Mouse (Mus musculus): ENCODE measurements around the gene Polr3a.

Polr3a gene

DNA sequence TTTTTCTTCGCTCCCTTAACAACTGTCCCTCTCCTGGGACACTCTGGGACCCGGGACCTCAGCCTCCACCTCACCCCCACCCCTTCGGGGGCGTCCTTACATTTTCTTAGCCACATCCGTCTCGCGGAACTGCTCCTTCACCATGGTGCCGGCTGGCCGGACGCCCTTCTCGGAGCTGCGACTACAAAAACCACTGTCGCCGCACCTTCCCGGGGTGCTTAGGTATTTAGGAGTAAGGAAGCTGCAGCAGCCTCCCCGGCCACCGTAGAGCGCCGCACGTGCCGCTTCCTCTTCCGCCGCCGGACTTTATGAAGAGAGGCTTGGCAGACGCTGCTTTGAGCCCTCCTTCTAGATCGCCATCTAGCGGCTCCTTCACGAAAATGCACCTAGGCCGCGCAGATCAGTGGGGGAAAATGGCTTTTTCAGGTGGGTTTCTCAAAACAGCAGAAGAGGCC lies at the start of gene Polr3a, which contains the start of gene Rps24:
Gene Polr3a (minus strand): TSS at position 286 of the 455 bp plus-strand sequence.
Gene Rps24 (plus strand): TSS at position 353 of the 455 bp plus-strand sequence.
- peak; percentile 92 for DNase-seq

DNA sequence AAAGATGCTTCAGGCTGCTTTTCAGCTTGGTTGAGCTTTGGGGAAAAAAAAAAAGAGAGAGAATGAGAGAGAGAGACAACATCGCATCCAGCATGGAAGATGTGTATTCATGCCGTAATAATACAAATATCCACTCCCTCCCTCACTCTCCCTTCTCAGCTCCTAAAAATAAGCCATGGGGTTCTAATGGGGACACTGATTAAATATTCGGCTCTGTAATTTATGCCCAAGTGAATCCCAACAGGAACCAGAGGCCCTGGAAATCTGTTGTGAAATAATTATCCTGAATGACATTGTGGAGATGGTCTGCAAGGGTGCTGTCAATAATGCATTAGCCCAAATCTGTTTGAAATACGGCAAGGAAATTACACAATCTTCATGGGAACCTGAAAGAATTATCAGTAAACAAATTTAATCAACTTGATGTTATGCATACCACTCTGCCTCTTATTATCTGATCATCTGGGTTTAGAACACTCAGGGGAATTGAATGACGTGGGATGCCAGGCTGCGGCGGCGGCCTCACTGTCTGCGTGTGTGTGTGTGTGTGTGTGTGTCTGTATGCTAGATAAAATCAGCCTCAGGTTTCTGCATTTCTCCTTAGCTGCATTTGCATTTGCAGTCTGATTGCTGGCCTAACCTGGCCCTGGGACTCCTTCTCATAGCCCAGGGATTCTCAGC lies 48.1 kb upstream of the Polr3a start:
- no peak for DNase-seq

- no peak for DNase-seq
Observed at GRCm38 (mm10) chr14:24530228-24530627, 43.4 kb upstream of the Polr3a start.

DNA sequence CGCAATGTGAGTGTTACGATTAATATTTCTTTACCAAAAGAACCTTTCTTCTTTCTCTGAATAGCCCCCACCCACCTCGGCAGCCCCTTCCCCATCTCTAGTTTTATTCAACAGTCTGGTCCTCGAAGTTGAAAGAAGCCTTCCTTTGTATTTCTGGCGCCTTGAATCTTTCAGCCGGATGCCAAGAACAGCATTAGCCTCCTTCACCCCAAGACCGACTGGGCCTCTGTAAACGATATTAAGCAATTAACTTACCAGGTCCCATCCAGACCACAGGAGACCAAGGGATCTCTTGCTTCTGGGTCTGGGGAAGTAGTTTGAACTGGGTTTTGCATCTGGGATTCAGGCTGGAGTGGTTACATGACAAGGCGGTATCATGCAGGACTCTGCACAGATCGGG lies 39.6 kb upstream of the Polr3a start:
- DNase-seq = no peak

DNA sequence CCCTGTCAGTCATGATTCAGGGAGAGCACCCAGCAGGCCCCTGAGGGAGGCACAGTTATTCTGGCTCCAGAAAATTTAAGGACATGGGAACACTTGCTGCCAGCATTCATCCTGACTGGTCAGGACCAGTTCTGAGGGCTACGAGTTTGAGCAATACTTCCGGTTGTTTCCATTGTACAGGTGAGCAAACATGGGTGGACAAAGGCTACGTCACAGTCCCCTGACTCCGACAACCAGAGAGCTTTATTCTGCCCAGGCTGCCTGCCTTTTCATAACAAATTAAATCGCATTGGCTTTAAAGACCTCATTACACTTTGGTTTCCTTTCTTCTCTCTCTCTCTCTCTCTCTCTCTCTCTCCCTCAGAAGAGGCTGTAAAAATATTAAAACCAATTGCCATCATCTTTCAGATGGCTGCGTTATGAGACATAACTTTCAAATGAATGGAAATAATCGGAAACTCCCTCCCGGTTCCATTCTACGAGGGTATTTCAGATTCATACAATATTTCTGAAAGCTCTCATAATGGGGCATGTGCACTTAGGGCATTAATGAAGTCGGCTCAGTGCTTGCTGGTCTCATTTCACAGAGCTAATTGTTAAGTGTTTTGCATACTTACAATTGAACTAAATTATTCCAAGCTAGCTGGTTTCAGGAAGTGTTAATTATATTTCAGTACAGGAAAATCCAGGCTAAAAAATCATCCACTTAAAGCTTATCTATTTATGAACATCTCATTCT lies 39.0 kb upstream of the Polr3a start:
- DNase-seq = no peak

- DNase-seq = no peak
Observed at GRCm38 (mm10) chr14:24525137-24525536, 38.3 kb upstream of the Polr3a start.

- no peak for DNase-seq
Observed at GRCm38 (mm10) chr14:24521597-24521996, 34.7 kb upstream of the Polr3a start.

DNA sequence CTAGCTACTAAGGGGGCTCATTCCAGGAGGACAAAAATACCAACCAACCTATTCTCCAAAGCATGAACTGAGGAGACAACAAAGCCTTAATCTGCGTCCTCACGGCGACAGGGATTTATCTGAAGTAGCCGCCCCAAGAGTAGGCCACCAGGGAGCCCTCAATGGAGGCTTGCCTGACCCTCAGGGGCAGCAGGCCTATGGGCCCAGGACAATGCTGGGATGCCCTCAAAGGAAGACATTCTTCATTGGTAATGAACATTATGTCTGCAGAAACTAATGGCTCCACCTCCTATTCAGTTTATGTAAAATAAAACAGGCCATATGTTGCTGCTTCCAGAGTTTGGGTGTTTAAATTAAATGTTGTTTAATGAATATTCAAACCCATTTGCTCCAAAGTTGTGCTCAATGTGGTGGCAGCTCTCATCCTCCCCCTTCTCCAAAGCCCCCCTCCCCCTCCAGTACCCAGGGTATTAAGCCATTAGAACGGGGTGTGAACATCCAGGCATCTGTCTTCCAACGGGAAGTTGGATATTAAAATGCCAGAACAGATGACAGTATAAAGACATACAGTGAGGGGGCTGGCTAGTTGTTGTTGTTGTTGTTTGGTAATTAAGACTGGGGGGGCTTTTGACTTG lies 25.8 kb upstream of the Polr3a start:
- no peak for DNase-seq

GRCm38 (mm10) chr14:24510679-24511078 lies 23.8 kb upstream of the Polr3a start:
- DNase-seq = no peak

GRCm38 (mm10) chr14:24510218-24510617 lies 23.4 kb upstream of the Polr3a start:
- no peak for DNase-seq

GRCm38 (mm10) chr14:24509557-24509956 lies 22.7 kb upstream of the Polr3a start:
- no peak for DNase-seq

DNA sequence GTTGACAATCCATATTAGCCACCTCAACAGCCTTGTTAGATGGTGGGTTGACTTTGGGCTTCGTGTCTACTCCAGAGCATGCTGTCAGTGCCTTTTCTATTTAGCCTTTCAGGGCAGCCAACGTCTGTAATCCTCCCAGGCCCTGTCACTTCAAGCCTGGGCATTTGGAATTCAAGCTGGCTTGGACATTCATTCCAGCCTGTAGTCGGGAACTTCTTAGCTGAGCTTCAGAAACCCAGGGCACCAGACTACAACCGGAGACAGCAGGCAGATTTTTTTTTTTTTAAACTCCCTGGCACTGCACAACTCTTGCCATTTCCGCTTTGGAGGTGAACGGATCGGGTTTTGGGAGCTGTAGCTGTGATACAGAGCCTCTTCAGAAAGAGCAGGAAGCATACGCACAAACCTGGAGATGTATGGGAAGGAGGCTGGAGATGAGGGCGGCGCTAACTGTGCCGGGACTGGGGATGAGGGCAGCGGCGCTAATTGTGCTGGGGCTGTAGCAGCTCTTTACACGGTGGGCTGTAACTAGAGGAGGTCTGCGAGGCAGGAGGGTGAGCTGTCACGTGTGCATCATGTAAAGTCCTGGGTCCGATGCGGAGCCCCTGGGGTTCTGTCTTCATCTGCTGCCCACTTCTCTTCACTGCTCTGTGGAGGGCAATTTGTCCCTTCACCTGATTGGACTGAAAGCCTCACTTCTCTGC lies 21.4 kb upstream of the Polr3a start:
- DNase-seq = no peak

- DNase-seq = no peak
Observed at GRCm38 (mm10) chr14:24507452-24508069, 20.7 kb upstream of the Polr3a start.

DNA sequence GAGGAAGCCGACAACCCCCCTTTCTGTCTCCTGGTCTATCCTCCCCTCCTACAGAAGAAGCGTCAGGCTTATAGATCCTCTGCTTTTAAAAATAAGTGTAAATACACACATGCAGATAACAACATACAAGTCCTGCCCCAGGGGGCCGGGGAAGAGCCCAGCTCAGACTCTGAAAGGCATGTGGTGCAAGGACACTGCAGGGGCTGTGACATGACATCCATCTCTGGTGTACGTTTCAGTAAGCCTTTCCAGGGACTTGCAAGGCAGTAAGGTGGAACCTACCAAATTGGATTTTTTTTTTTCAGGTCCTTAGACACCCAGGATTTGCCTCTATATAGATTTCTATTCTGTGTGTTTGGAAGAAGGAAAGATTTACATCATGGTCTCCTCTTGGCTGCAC lies 14.4 kb upstream of the Polr3a start:
- no peak for DNase-seq

DNA sequence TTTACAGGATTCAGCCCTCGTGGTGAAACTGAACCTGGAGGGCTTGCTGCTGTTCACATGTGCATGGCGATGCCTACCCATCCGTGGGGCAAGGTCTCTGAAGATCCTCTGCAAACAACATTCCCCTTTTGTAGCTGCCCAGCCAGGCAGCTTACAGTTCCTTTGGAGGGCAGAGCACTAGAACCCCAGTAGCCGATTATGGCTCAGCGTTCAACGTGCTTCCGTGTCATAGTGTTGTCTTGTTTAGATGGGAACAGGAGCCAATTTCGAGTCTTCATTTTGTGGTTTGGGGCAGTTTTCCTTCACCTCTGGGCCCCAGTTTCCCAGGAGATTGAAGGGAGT lies 14.0 kb upstream of the Polr3a start:
- no peak for DNase-seq

DNA sequence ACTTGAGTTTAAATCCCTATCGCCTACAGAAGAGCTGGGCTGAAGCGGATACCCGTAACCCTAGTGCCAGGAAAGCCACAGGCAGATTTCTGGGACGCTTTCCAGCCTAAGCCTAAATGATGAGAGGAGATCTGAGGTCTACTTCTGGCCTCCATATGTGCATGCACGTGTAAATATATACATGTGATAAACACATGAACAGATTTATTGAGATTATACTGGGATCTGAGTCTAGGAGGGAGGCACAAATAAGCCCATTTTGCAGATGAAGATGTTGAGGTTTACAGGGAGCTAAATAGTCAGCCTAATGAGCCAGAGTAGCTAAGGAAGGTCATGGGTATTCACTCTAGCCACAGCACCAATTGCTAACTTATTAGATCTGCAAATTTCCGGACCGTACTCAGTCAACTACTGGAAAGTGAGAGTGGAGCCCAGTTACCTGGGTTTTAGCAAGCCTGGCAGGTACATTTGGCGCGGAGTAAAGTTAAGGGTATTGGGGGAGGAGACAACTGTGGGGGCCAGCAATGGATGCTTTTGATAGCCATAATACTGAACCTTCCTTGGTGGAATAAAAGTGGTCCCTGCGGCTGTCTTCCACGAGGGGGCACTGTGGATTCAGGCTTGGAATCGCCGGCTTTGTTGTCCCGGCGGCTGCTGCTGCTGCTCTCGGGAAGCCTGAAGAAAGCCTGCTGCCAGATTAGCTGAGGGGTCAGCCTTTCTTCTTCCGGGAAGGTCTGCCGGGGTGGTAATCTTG lies 13.4 kb upstream of the Polr3a start:
- DNase-seq = peak; percentile 86

DNA sequence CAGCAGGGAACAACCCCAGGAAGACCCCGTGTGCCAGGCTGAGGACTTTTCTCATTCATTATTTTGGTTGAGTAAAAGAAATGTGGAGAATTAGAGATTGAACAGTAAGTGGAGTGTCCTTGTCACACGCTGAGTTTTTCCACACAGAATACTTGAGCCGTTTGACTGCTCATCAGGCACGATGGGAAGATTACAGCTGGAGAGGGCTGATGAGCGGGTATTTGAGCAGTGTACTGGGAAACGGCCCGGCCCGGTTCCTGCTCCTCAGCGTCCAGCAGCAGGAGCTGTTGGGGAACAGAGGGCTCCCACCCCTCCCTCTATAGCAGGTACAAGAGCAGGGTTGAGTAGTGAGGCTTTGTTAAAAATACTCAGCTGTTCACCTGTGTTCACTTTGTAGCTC lies 12.6 kb upstream of the Polr3a start:
- no peak for DNase-seq

GRCm38 (mm10) chr14:24498561-24499255 lies 11.8 kb upstream of the Polr3a start:
- no peak for DNase-seq

DNA sequence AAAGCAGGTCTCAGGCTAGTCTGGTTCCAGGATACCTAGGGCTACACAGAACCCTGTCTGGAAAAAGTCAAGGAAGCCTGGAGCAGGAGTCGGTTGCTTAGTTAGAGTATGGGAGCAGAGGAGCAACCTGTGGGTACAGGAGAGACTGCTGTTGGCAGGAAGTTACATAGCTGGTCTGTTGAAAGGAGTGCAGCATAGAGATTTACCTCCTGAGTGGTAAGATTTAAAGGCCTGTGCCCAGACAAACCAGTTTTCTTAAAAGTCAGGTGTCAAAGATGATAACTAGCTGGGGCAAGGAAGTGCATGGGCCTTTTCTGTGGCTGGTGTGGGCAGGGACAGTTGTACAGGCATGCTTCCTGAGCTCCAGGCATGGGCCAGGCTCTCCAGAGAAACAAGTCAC lies 10.6 kb upstream of the Polr3a start:
- DNase-seq = no peak

DNA sequence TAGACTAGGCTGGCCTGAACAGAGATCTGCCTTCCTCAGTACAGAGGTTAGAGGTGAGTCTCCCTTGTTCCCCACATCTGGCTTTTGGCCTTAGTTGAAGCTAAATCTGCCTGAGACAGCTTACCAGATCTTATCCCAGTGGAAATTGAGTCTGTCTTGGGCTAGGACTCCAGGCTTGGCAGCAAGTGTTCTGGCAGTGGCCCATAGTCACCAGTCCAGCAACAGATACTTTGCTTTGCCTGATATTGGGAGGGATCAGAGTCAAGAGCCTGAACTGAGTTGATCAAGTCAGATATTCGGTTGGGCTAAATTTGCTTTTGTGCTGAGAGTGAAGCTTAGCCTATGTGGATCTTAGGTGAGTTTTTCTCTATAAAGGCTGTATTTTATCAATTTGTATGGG lies 9.6 kb upstream of the Polr3a start:
- DNase-seq = no peak

GRCm38 (mm10) chr14:24493256-24493655 lies 6.4 kb upstream of the Polr3a start:
- no peak for DNase-seq
